Mouse (Mus musculus) layer of hippocampus, postnatal 25 days (tissue): ENCODE results near the gene Ptpn22. TPM values are rescaled to one million over a fixed set of nuclear protein-coding genes. Genes with fewer than 3 reads are reported as not detected.

Source experiments
- DNase-seq, 2 experiments: peaks; one replicate each; pipeline ENCODE4 v3.0.0; 2022; ENCODE audit warnings: mixed read lengths in 2 of 2, low spot score in 1 of 2; ENCODE audit errors: extremely low spot score in 1 of 2
- total RNA-seq, 2 experiments: library from RNA; stranded (reverse); gene quantifications; 2 replicates each; pipeline ENCODE4 v1.2.3; 2021

Ptpn22 gene
- total RNA-seq, 2 experiments from 2014 or later = 0.91 to 0.96 TPM

DNA sequence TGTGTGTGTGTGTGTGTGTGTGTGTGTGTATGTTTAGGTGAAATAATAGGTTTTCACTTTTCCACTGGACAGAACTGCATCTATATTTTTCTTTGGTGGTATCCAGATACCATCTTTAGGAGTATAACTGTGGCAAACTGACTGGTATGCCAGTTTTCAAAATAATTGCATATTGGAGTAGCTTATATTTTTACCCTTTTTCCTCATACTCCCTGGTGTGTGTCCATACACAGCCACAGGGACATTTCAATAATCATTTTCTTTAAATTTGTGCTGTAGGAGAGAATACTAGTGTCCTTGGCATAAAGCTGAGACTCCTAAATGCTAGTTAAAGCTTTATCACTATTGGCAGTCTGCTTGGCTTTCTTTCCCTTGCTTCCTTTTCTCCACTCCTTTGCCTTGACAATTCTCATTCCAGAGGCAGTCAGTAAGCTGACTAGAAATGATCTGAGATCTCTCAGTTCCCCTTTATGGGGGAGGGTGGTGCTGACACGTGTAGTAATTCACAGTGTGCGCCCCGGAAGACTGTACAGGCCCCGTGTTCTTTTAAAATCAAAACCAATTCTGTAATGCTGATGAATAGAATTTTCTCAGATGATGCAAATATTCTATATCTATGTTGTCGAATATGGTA lies 56.7 kb downstream of the Ptpn22 start:
- DNase-seq = no peak

GRCm38 (mm10) chr3:103916839-103917237 lies 57.2 kb downstream of the Ptpn22 start:
- DNase-seq = no peak

DNA sequence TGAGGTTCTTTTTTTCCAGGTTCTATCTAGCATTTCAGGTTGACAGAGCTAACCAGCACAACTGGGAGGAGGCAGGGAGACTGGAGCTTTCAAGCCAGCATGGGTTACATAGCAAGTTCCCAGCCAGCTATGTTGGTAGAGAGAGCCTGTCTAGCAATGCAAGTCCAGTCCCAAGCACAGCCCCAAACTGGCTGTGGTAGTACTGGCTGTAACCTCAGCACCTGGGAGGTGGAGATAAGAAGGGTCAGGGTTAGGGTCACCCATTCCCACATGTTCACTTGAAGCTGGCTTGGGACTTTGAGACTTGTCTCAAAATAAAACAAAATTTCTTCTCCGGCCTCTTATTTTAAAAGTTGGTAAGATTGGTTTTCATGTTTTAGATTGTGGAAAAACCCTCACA lies 60.5 kb downstream of the Ptpn22 start:
- no peak for DNase-seq

DNA sequence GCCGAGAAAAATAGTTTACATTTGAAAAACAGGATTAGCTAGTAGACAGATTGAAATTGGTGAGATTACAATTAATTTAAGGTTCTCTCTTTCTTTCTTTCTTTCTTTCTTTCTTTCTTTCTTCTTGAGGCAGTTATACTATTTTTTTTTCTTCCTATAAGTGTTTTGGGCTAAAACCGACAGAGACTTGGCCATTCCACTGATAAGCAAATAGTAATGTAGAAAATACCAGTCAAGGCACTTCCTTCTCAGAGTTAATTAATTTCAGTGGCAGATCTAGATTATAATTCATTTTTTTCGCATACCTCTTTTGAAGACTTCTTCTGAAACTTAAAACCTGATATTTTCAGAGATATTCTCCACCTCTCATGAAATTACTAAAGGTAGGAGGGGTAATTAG lies 65.7 kb downstream of the Ptpn22 start:
- DNase-seq = no peak

DNA sequence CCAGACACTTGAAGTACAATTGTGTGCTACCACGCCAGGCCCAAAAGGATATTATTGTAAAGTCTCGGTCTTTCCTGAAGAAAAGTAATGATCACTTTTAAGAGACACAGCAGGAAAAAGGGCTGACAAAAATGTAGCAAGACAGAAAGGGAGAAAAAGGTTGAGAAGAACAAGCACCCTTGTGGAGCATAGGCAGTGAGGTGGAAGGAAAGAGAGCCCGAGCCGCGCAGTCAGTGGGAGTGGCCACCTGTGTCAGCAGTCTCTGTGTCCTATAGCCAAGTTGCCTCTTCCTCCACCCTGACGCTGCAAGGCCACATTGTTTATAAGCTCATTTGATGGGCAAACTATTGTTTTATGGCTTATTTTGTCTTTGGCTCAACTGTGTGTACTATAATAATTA lies 67.9 kb downstream of the Ptpn22 start:
- no peak for DNase-seq

GRCm38 (mm10) chr3:103944794-103945562 lies 85.4 kb downstream of the Ptpn22 start:
- DNase-seq = no peak

- no peak for DNase-seq
Observed at GRCm38 (mm10) chr3:103948666-103949065, 89.1 kb downstream of the Ptpn22 start.

DNA sequence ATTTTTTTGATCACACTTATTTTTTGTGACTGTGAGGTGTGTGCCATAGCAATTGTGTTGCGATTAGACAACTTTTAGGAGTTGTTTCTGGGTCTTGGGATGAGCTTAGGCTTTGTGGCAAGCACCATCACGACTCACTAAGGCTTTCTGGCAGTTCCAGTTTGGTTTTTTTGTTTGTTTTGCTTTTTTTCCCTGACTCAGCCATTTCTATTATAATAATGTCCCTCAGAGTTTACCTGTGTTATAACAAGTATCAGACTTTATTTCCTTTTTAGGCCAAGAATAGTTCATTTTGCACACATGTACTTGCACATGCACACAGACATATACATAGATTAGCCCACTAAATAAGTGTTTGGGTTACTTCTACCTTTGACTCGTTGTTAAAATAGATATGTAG lies 101.0 kb downstream of the Ptpn22 start:
- DNase-seq = no peak

Other genes with a start within 250 kb of the Ptpn22 start
- under 1 TPM in 1 of 2 experiments, not detected in 1; 0.59 TPM for gene Atg4a-ps, start 213.7 kb upstream of the Ptpn22 start, total RNA-seq
- gene Olfml3, start 121.8 kb upstream of the Ptpn22 start, total RNA-seq = 10 to 100 TPM; 12.5 to 15.0 TPM
- not detected for gene Gm10964, start 120.4 kb upstream of the Ptpn22 start, total RNA-seq
- gene Hipk1, start 68.2 kb upstream of the Ptpn22 start, total RNA-seq = 100 to 1,000 TPM; 108 to 115 TPM
- 1 to 10 TPM; 8.5 to 9.3 TPM for gene Dclre1b, start 50.4 kb upstream of the Ptpn22 start, total RNA-seq
- 10 to 100 TPM; 15.3 to 18.6 TPM for gene Ap4b1, start 50.3 kb upstream of the Ptpn22 start, total RNA-seq
- under 1 TPM in 1 of 2 experiments, not detected in 1; 0.31 TPM for gene Gm43064, start 50.2 kb upstream of the Ptpn22 start, total RNA-seq
- gene Bcl2l15, start 27.2 kb upstream of the Ptpn22 start, total RNA-seq = 1 to 10 TPM; 1.5 to 1.6 TPM
- 10 to 100 TPM; 20.0 to 20.3 TPM for gene Rsbn1, start 54.3 kb downstream of the Ptpn22 start, total RNA-seq
- 10 to 100 TPM; 38.7 to 46.7 TPM for gene Phtf1, start 108.3 kb downstream of the Ptpn22 start, total RNA-seq